Mouse (Mus musculus): ENCODE data around the gene Olfr1167.
"Not testable (repeated sequence)": the region's sequence is repeated elsewhere in the genome, so short reads cannot be mapped to it uniquely, and the experiment has no call there.

Olfr1167 gene

DNA sequence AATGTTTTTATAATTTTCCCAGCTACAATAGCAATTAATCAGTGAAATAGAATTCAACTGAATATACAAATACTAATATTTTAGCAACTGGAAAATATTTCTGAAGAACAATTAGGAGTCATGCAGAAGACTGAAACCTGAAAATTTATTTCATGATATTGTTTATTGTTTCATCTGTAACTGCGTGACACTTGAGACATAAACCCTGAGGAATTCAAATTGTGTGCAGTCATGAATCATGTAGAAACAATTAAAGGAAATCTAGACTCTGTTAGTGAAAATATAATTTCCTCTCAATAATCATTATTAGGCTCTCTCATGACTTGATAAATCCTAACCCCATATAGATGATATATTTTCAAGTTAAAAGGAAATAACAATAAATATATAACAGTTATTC lies at the start of gene Olfr1167:
Gene Olfr1167, minus strand, starts transcription at position 101 of the 400 bp plus-strand sequence.
- DNase-seq = not testable (repeated sequence)

DNA sequence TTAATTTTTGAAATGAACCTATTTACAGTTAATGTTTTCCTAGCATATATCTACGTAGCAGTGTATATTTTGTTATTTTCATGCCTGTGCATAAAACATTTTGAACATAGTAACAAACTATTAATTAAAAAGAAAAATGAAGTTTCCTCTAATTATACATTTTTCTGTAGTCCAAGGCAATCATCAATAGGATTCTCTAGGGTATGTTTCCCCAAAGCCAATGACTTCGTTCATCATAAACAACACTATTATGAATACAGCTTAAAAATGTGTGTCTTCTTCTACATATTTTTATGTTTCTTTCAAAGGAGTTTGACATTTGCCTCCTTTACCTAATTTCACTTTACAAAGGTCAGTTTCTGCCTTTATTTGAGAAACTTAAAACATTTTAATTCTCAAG lies 26.6 kb upstream of the Olfr1167 start, which contains the start of gene Olfr1168:
Gene Olfr1168, plus strand, starts transcription at position 301 of the 400 bp plus-strand sequence.
- DNase-seq = no peak

DNA sequence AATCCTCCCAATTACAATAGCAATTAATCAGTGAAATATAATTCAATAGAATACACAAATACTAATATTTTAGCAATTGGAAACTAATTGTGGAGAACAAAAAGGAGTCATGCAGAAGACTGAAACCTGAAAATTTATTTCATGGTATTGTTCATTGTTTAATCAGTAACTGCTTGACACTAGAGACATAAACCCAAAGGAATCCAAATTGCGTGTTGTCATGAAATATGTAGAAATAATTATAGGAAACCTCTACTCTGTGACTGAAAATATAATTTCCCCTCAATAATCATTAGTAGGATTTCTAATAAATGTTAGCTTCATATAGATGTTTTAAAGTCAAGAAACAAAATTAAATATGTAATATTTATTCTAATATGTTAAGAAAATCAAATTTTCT lies 26.8 kb downstream of the Olfr1167 start, which contains the start of gene Olfr1166:
Gene Olfr1166, minus strand, starts transcription at position 101 of the 400 bp plus-strand sequence.
- DNase-seq = no peak

Data from lung, postnatal 14 days (tissue).